Comparison of ENCODE assay signal across 20 mouse cellular contexts in genomic region chr12:71743345-71743744, GRCm38 (mm10).
DNase-seq lines count a peak whose midpoint lies in the region; ATAC-seq and TF ChIP-seq lines count a peak whose summit lies in the region.
"Had no signal": no experiment of that assay in that cellular context is flagged by ENCODE, and none has a peak within 500 bp of the region (broad histone marks: within the 10 kb centered on the region; RNA-seq: fewer than 3 reads in every experiment).

No protein-coding gene starts in this region.

- ATAC-seq in forebrain, embryonic 14.5 days: peak; percentile 50; the same call in 1 of the 2 replicates
- no peak for ATAC-seq in hindbrain, postnatal 0 days
- ATAC-seq in hindbrain, embryonic 13.5 days (ENCODE audit: low FRiP score): no peak
- ATAC-seq: inflammation-experienced regulatory T-cells, adult 6 months; intestine, postnatal 0 days had no signal

- peak; percentile 18; the same call in 1 of the 2 replicates for TF ChIP-seq CTCF in hindbrain, postnatal 0 days (IDR thresholded peaks at IDR 0.05; ENCODE audit: low read depth)
- no peak for TF ChIP-seq CTCF in brain, embryonic 14.5 days (IDR thresholded peaks at IDR 0.05; ENCODE audit: borderline replicate concordance, extremely low read depth, insufficient read depth, insufficient read length)

- H3K36me3 ChIP-seq in forebrain, embryonic 14.5 days (ENCODE audit: control insufficient read depth, insufficient read depth, low read length): no peaks in the 10 kb centered on the region
- H3K36me3 ChIP-seq in forebrain, embryonic 10.5 days (replicated peaks): no peaks in the 10 kb centered on the region
- H3K36me3 ChIP-seq in hindbrain, postnatal 0 days (ENCODE audit: insufficient read depth, low read length): no peaks in the 10 kb centered on the region
- H3K36me3 ChIP-seq in hindbrain, embryonic 13.5 days: no peaks in the 10 kb centered on the region
- H3K36me3 ChIP-seq: embryonic facial prominence, embryonic 15.5 days; heart, embryonic 12.5 days; hindbrain, embryonic 10.5 days; hindbrain, embryonic 15.5 days had no signal

- H3K4me2 ChIP-seq in forebrain, embryonic 14.5 days (ENCODE audit: low read length): no peak overlapping the region
- H3K4me2 ChIP-seq in hindbrain, postnatal 0 days (ENCODE audit: low read depth, low read length): no peak overlapping the region
- H3K4me2 ChIP-seq in hindbrain, embryonic 13.5 days: no peak overlapping the region
- H3K4me2 ChIP-seq: embryonic facial prominence, embryonic 15.5 days; heart, embryonic 12.5 days; hindbrain, embryonic 15.5 days had no signal

- 67% methylated on average over 2 of the region's 2 CpGs for WGBS in forebrain, embryonic 14.5 days
- WGBS in forebrain, embryonic 10.5 days: 91% methylated on average over 2 of the region's 2 CpGs
- WGBS in hindbrain, postnatal 0 days: 61% methylated on average over 2 of the region's 2 CpGs
- WGBS in hindbrain, embryonic 13.5 days: 93% methylated on average over 2 of the region's 2 CpGs

- no peaks in the 10 kb centered on the region for H3K9me3 ChIP-seq in forebrain, embryonic 14.5 days (replicated peaks; ENCODE audit: control insufficient read depth, low read length)
- no peaks in the 10 kb centered on the region for H3K9me3 ChIP-seq in forebrain, embryonic 10.5 days
- no peaks in the 10 kb centered on the region for H3K9me3 ChIP-seq in hindbrain, postnatal 0 days (ENCODE audit: low read length)
- no peaks in the 10 kb centered on the region for H3K9me3 ChIP-seq in hindbrain, embryonic 13.5 days
- H3K9me3 ChIP-seq: embryonic facial prominence, embryonic 15.5 days; heart, embryonic 12.5 days; hindbrain, embryonic 10.5 days; hindbrain, embryonic 15.5 days had no signal

- H3K4me1 ChIP-seq in forebrain, embryonic 14.5 days (ENCODE audit: control insufficient read depth, insufficient read depth, low read length): peaks cover 7% of the 10 kb centered on the region; the same call in 1 of the 2 replicates
- H3K4me1 ChIP-seq in forebrain, embryonic 10.5 days: peaks cover 6% of the 10 kb centered on the region; the same call in 1 of the 2 replicates
- H3K4me1 ChIP-seq in hindbrain, postnatal 0 days (ENCODE audit: insufficient read depth, low read length): 0 out of 2 replicates have a peak, but pooled peaks cover 2% of the 10 kb centered on the region
- peaks cover 5% of the 10 kb centered on the region for H3K4me1 ChIP-seq in hindbrain, embryonic 13.5 days (replicated peaks)
- H3K4me1 ChIP-seq: hindbrain, embryonic 10.5 days had no signal

- no peak for TF ChIP-seq POLR2A in brain, embryonic 14.5 days (IDR thresholded peaks at IDR 0.05; ENCODE audit: borderline replicate concordance, extremely low read depth, insufficient read depth, insufficient read length, poor library complexity, severe bottlenecking)

- peak; percentile 70 for DNase-seq in forebrain, embryonic 14.5 days (ENCODE audit: low spot score)
- no peak for DNase-seq in forebrain, embryonic 10.5 days (ENCODE audit: extremely low spot score, low spot score)
- DNase-seq in hindbrain, postnatal 0 days (ENCODE audit: low spot score): peak; percentile 9
- peak; percentile 80 for DNase-seq in brain, embryonic 14.5 days (ENCODE audit: low read depth)
- no peak for DNase-seq in kidney, adult 18-20 months
- no peak for DNase-seq in embryo, embryonic 10.5 days (ENCODE audit: low spot score)
- DNase-seq: adrenal gland, postnatal 10 days; cerebellum, adult 18-20 months; cerebellum, adult 9-11 months; embryo, embryonic 11 days; gastrocnemius, postnatal 10 days; heart, adult 2 months had no signal

- H3K9ac ChIP-seq in forebrain, embryonic 14.5 days (ENCODE audit: low read length): no peak overlapping the region
- H3K9ac ChIP-seq in hindbrain, postnatal 0 days (replicated peaks; ENCODE audit: low read length): no peak overlapping the region
- no peak overlapping the region for H3K9ac ChIP-seq in hindbrain, embryonic 13.5 days
- H3K9ac ChIP-seq: embryonic facial prominence, embryonic 15.5 days; heart, embryonic 12.5 days; hindbrain, embryonic 15.5 days had no signal

- H3K27ac ChIP-seq in forebrain, embryonic 14.5 days (ENCODE audit: low read depth, low read length): peak overlapping the region; percentile 54; the same call in 1 of the 2 replicates
- no peak overlapping the region for H3K27ac ChIP-seq in forebrain, embryonic 10.5 days
- H3K27ac ChIP-seq in hindbrain, postnatal 0 days: no peak overlapping the region
- no peak overlapping the region for H3K27ac ChIP-seq in hindbrain, embryonic 13.5 days
- H3K27ac ChIP-seq: heart, adult 2 months; hindbrain, embryonic 10.5 days; hindbrain, embryonic 15.5 days had no signal

- no peaks in the 10 kb centered on the region for H3K27me3 ChIP-seq in forebrain, embryonic 14.5 days (replicated peaks; ENCODE audit: control insufficient read depth, insufficient read depth, low read length)
- no peaks in the 10 kb centered on the region for H3K27me3 ChIP-seq in forebrain, embryonic 10.5 days (ENCODE audit: poor library complexity, severe bottlenecking)
- H3K27me3 ChIP-seq in hindbrain, postnatal 0 days (ENCODE audit: insufficient read depth, low read length): no peaks in the 10 kb centered on the region
- no peaks in the 10 kb centered on the region for H3K27me3 ChIP-seq in hindbrain, embryonic 13.5 days
- H3K27me3 ChIP-seq: embryonic facial prominence, embryonic 15.5 days; heart, embryonic 12.5 days; hindbrain, embryonic 15.5 days had no signal

- no peak overlapping the region for H3K4me3 ChIP-seq in forebrain, embryonic 14.5 days (ENCODE audit: low read depth, low read length)
- no peak overlapping the region for H3K4me3 ChIP-seq in forebrain, embryonic 10.5 days
- no peak overlapping the region for H3K4me3 ChIP-seq in hindbrain, postnatal 0 days (ENCODE audit: low read length)
- H3K4me3 ChIP-seq in hindbrain, embryonic 13.5 days: no peak overlapping the region
- H3K4me3 ChIP-seq: embryonic facial prominence, embryonic 15.5 days; erythroblast, embryonic 14.5 days; heart, adult 2 months; heart, embryonic 12.5 days; hindbrain, embryonic 10.5 days; hindbrain, embryonic 15.5 days had no signal

Comparison
In these comparisons a context has a peak if more than half of its experiments do, and no peak if none do; other contexts are left out.
1. DNase-seq: peak in forebrain, embryonic 14.5 days (single experiment), hindbrain, postnatal 0 days (single experiment) and brain, embryonic 14.5 days (single experiment); none in forebrain, embryonic 10.5 days (single experiment), kidney, adult 18-20 months (single experiment) and embryo, embryonic 10.5 days (single experiment).